Mouse (Mus musculus): Measurements from ENCODE around the gene Olig3. TPM values are rescaled to one million over a fixed set of nuclear protein-coding genes. Genes with fewer than 3 reads are reported as not detected.
A peak's percentile ranks its signal among the peaks of the same experiment; 100 is the strongest.

The Olig3 gene
- polyA plus RNA-seq, 1 experiment from 2014 or later: 3.4 TPM

GRCm38 (mm10) chr10:19352878-19353301 lies 3.4 kb upstream of the Olig3 start:
- Histone ChIP-seq H3K4me1 (peaks cover 20% of the 10 kb centered on the region), H3K27me3 (replicated peaks; ENCODE audit: low read depth, poor library complexity, severe bottlenecking) (peaks cover 100% of the 10 kb centered on the region), H3K36me3 (replicated peaks) (no peaks in the 10 kb centered on the region), H3K27ac (replicated peaks) (no peak overlapping the region), H3K9me3 (no peaks in the 10 kb centered on the region), H3K4me3 (peak overlapping the region; percentile 35)
- WGBS: under 1% methylated on average over 16 of the region's 16 CpGs
- peak; percentile 51 for DNase-seq (ENCODE audit: low spot score)

- no peak overlapping the region for H3K27ac ChIP-seq (replicated peaks)
- peaks cover 20% of the 10 kb centered on the region for H3K4me1 ChIP-seq
- WGBS: 2% methylated on average over 5 of the region's 5 CpGs
- H3K36me3 ChIP-seq (replicated peaks): no peaks in the 10 kb centered on the region
- H3K27me3 ChIP-seq (replicated peaks; ENCODE audit: low read depth, poor library complexity, severe bottlenecking): peaks cover 100% of the 10 kb centered on the region
- no peak for DNase-seq (ENCODE audit: low spot score)
- no peak overlapping the region for H3K4me3 ChIP-seq
- H3K9me3 ChIP-seq: no peaks in the 10 kb centered on the region
Observed at GRCm38 (mm10) chr10:19353631-19354030, 2.7 kb upstream of the Olig3 start.

DNA sequence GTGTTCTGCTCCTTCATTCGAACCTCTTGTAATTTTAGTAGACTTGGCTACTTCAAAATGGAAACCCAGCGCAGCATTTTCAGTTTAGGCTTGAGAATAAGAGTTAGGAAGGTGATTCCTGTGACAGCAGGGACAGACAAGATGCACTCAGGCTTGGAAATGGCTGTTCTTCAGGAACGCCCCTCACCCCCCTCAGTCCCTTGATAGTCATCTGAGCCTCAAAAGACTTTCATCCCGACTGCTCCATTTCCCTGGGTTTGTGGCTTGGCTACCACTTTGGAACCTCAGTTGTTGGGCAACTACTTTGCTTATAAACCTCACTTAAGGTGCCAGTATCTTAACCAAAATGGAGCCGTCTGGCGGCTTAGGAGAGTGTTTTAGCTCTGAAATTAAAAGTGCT lies 2.2 kb upstream of the Olig3 start:
- H3K4me3 ChIP-seq: no peak overlapping the region
- H3K27me3 ChIP-seq (replicated peaks; ENCODE audit: low read depth, poor library complexity, severe bottlenecking): peaks cover 100% of the 10 kb centered on the region
- 4% methylated on average over 6 of the region's 6 CpGs for WGBS
- no peaks in the 10 kb centered on the region for H3K36me3 ChIP-seq (replicated peaks)
- H3K27ac ChIP-seq (replicated peaks): no peak overlapping the region
- no peaks in the 10 kb centered on the region for H3K9me3 ChIP-seq
- peaks cover 20% of the 10 kb centered on the region for H3K4me1 ChIP-seq
- DNase-seq (ENCODE audit: low spot score): peak; percentile 20

DNA sequence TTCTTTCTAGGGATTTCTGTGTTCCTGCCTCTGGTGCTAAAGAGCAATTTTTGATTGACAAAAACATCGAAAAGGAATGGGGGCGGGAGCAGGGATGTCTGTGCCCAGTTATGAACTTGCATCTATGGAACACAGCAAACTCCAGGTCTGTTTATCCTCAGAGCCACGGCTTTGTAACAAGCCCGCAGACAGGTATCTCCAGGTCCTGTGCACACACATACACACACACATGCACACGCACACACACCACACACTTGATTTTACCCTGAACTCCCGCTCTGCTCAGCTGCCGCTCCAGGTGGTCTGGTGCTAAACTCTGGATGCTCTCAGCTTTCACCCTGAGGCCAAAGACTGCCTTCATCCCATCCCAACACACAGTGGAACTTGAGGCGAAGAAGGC lies 1.3 kb upstream of the Olig3 start:
- 3% methylated on average over 8 of the region's 8 CpGs for WGBS
- Histone ChIP-seq H3K36me3 (replicated peaks) (no peaks in the 10 kb centered on the region), H3K27me3 (replicated peaks; ENCODE audit: low read depth, poor library complexity, severe bottlenecking) (peaks cover 100% of the 10 kb centered on the region), H3K4me3 (no peak overlapping the region), H3K9me3 (no peaks in the 10 kb centered on the region), H3K4me1 (peaks cover 20% of the 10 kb centered on the region), H3K27ac (replicated peaks) (no peak overlapping the region)
- no peak for DNase-seq (ENCODE audit: low spot score)

GRCm38 (mm10) chr10:19356720-19357641 lies 648 bp downstream of the Olig3 start:
- no peak overlapping the region for H3K27ac ChIP-seq (replicated peaks)
- WGBS: under 1% methylated on average over 63 of the region's 63 CpGs
- H3K27me3 ChIP-seq (replicated peaks; ENCODE audit: low read depth, poor library complexity, severe bottlenecking): peaks cover 100% of the 10 kb centered on the region
- peaks cover 24% of the 10 kb centered on the region for H3K4me1 ChIP-seq
- DNase-seq (ENCODE audit: low spot score): peak; percentile 65
- H3K36me3 ChIP-seq (replicated peaks): no peaks in the 10 kb centered on the region
- no peaks in the 10 kb centered on the region for H3K9me3 ChIP-seq
- H3K4me3 ChIP-seq: peak overlapping the region; percentile 47

- Histone ChIP-seq H3K27ac (replicated peaks) (no peak overlapping the region), H3K4me3 (peak overlapping the region; percentile 47; the same call in 1 of the 2 replicates), H3K27me3 (replicated peaks; ENCODE audit: low read depth, poor library complexity, severe bottlenecking) (peaks cover 100% of the 10 kb centered on the region), H3K9me3 (no peaks in the 10 kb centered on the region), H3K36me3 (replicated peaks) (no peaks in the 10 kb centered on the region), H3K4me1 (peaks cover 22% of the 10 kb centered on the region)
- DNase-seq (ENCODE audit: low spot score): no peak
- 17% methylated on average over 5 of the region's 5 CpGs for WGBS
Observed at GRCm38 (mm10) chr10:19357848-19358247, 1.5 kb downstream of the Olig3 start.

- Histone ChIP-seq H3K27me3 (replicated peaks; ENCODE audit: low read depth, poor library complexity, severe bottlenecking) (peaks cover 100% of the 10 kb centered on the region), H3K27ac (replicated peaks) (no peak overlapping the region), H3K4me1 (peaks cover 20% of the 10 kb centered on the region), H3K9me3 (no peaks in the 10 kb centered on the region), H3K4me3 (no peak overlapping the region), H3K36me3 (replicated peaks) (no peaks in the 10 kb centered on the region)
- WGBS: 9% methylated on average over 3 of the region's 3 CpGs
- no peak for DNase-seq (ENCODE audit: low spot score)
Observed at GRCm38 (mm10) chr10:19360446-19361300, 4.3 kb downstream of the Olig3 start.

DNA sequence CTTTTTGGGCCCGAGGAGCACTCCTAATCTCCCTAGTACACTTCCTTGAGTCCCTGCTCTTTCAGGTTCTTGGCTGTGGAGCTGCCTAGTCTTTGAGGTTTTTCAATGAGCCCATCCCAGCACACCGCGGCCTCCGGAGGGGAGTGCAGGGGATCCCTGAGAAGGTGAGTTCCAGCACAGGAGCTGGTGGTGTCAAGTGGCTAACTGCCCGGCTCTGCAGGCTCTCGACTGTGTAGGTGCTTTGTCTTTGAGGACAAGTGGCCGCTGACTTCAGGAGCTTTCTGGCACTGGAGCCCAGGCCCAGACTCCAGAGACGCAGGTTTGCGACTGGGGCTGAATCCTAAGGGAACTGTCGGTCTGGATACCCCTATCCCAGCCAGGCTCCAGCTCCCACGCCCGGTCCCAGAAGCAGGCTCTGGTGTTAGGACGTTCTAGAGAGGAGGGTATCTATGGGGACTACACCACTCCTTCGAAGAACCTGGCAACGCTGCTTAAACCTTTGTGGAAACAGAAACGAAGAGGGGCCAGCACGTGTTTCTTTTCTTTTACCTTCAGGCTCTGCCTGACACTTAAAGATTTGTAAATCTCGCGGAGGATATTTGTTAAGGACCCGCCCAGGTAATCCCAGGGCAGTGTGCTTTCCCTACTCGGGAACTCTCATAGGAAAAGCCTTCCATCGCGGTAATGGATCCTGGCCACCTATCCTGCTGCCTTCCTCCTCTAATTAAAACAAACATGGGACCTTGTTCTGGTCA lies 5.4 kb downstream of the Olig3 start:
- peaks cover 100% of the 10 kb centered on the region for H3K27me3 ChIP-seq (replicated peaks; ENCODE audit: low read depth, poor library complexity, severe bottlenecking)
- no peak overlapping the region for H3K4me3 ChIP-seq
- peaks cover 16% of the 10 kb centered on the region for H3K4me1 ChIP-seq
- no peak overlapping the region for H3K27ac ChIP-seq (replicated peaks)
- H3K9me3 ChIP-seq: no peaks in the 10 kb centered on the region
- H3K36me3 ChIP-seq (replicated peaks): no peaks in the 10 kb centered on the region
- under 1% methylated on average over 23 of the region's 23 CpGs for WGBS
- DNase-seq (ENCODE audit: low spot score): no peak

- peaks cover 100% of the 10 kb centered on the region for H3K27me3 ChIP-seq (replicated peaks; ENCODE audit: low read depth, poor library complexity, severe bottlenecking)
- DNase-seq (ENCODE audit: low spot score): no peak
- H3K27ac ChIP-seq (replicated peaks): no peak overlapping the region
- WGBS: under 1% methylated on average over 8 of the region's 8 CpGs
- peaks cover 11% of the 10 kb centered on the region for H3K4me1 ChIP-seq
- no peak overlapping the region for H3K4me3 ChIP-seq
- no peaks in the 10 kb centered on the region for H3K9me3 ChIP-seq
- no peaks in the 10 kb centered on the region for H3K36me3 ChIP-seq (replicated peaks)
Observed at GRCm38 (mm10) chr10:19362294-19362590, 5.9 kb downstream of the Olig3 start.

- H3K4me1 ChIP-seq: peaks cover 9% of the 10 kb centered on the region; the same call in 1 of the 2 replicates
- WGBS: 2% methylated on average over 17 of the region's 17 CpGs
- no peaks in the 10 kb centered on the region for H3K9me3 ChIP-seq
- H3K4me3 ChIP-seq: peak overlapping the region; percentile 31; the same call in 1 of the 2 replicates
- DNase-seq (ENCODE audit: low spot score): no peak
- no peak overlapping the region for H3K27ac ChIP-seq (replicated peaks)
- peaks cover 100% of the 10 kb centered on the region for H3K27me3 ChIP-seq (replicated peaks; ENCODE audit: low read depth, poor library complexity, severe bottlenecking)
- H3K36me3 ChIP-seq (replicated peaks): no peaks in the 10 kb centered on the region
Observed at GRCm38 (mm10) chr10:19362861-19363260, 6.5 kb downstream of the Olig3 start.

GRCm38 (mm10) chr10:19363365-19363764 lies 7.0 kb downstream of the Olig3 start:
- Histone ChIP-seq H3K9me3 (no peaks in the 10 kb centered on the region), H3K27ac (replicated peaks) (no peak overlapping the region), H3K4me1 (peaks cover 9% of the 10 kb centered on the region; the same call in 1 of the 2 replicates), H3K4me3 (no peak overlapping the region), H3K27me3 (replicated peaks; ENCODE audit: low read depth, poor library complexity, severe bottlenecking) (peaks cover 100% of the 10 kb centered on the region), H3K36me3 (replicated peaks) (no peaks in the 10 kb centered on the region)
- DNase-seq (ENCODE audit: low spot score): no peak
- 4% methylated on average over 5 of the region's 5 CpGs for WGBS

- H3K27ac ChIP-seq (replicated peaks): no peak overlapping the region
- WGBS: 86% methylated on average over 9 of the region's 9 CpGs
- DNase-seq (ENCODE audit: low spot score): no peak
- H3K9me3 ChIP-seq: no peaks in the 10 kb centered on the region
- H3K4me3 ChIP-seq: no peak overlapping the region
- H3K4me1 ChIP-seq: no peaks in the 10 kb centered on the region
- no peaks in the 10 kb centered on the region for H3K36me3 ChIP-seq (replicated peaks)
- H3K27me3 ChIP-seq (replicated peaks; ENCODE audit: low read depth, poor library complexity, severe bottlenecking): peaks cover 58% of the 10 kb centered on the region
Observed at GRCm38 (mm10) chr10:19369143-19369542, 12.8 kb downstream of the Olig3 start.
